7 mouse cellular contexts compared by ENCODE assay signal in genomic region chr13:21159475-21159819, GRCm38 (mm10). TPM values are rescaled to one million over a fixed set of nuclear protein-coding genes. Genes with fewer than 3 reads are reported as not detected.
DNase-seq lines count a peak whose midpoint lies in the region; ATAC-seq and TF ChIP-seq lines count a peak whose summit lies in the region.

No protein-coding gene starts in this region.

- DNase-seq in lung, adult 18-20 months: no peak
- peak; percentile 37 for DNase-seq in brain, adult 2 months (ENCODE audit: low read depth, low spot score)
- peak; percentile 23 for DNase-seq in liver
- DNase-seq in layer of hippocampus, adult 9-11 months: no peak

- TF ChIP-seq CTCF in olfactory bulb, adult 2 months (IDR thresholded peaks at IDR 0.05; ENCODE audit: insufficient read depth, low read depth, low read length): no peak

- peak overlapping the region; percentile 97 for H3K4me2 ChIP-seq in lung, embryonic 15.5 days

- peak overlapping the region; percentile 42 for H3K9ac ChIP-seq in lung, embryonic 15.5 days

- 0 out of 2 replicates have a peak, but pooled peaks cover 4% of the 10 kb centered on the region for H3K4me1 ChIP-seq in lung, embryonic 15.5 days
- no peaks in the 10 kb centered on the region for H3K4me1 ChIP-seq in olfactory bulb, adult 2 months (ENCODE audit: control insufficient read depth, insufficient read depth, low read length)

- H3K27me3 ChIP-seq in lung, embryonic 15.5 days: no peaks in the 10 kb centered on the region

- no peak overlapping the region for H3K27ac ChIP-seq in lung, embryonic 15.5 days
- H3K27ac ChIP-seq in olfactory bulb, adult 2 months (ENCODE audit: insufficient read depth, low read depth, low read length): no peak overlapping the region

- no peaks in the 10 kb centered on the region for H3K9me3 ChIP-seq in lung, embryonic 15.5 days

- no peak for TF ChIP-seq POLR2A in olfactory bulb, adult 2 months (IDR thresholded peaks at IDR 0.05; ENCODE audit: insufficient read depth, low read depth, low read length)

- ATAC-seq in lung, embryonic 15.5 days (ENCODE audit: borderline replicate concordance, extremely low read depth, low FRiP score, low TSS enrichment): no peak
- ATAC-seq in granulocyte monocyte progenitor cell, adult 5-6 weeks (replicated peaks; ENCODE audit: poor library complexity, severe bottlenecking): peak; percentile 14; the same call in 1 of the 2 replicates

- WGBS in lung, embryonic 15.5 days: under 1% methylated on average over 15 of the region's 15 CpGs
- under 1% methylated on average over 15 of the region's 15 CpGs for WGBS in olfactory bulb, adult 2 months

- H3K4me3 ChIP-seq in lung, embryonic 15.5 days: peak overlapping the region; percentile 59
- peak overlapping the region; percentile 49 for H3K4me3 ChIP-seq in olfactory bulb, adult 2 months (ENCODE audit: insufficient read depth, low read depth, low read length)

- no peaks in the 10 kb centered on the region for H3K36me3 ChIP-seq in lung, embryonic 15.5 days

RNA-seq across cellular contexts. Expression of gene Olfr1368, which starts 13.8 kb away (rescaled TPM):
- not detected in 2 replicates for polyA plus RNA-seq in lung, embryonic 15.5 days (2015; fragmentation: Nextera tagmentation; extraction: Ambion mirVana)
- total RNA-seq in granulocyte monocyte progenitor cell, adult 5-6 weeks (2014; fragmentation: Nextera tagmentation): not detected in 2 replicates
- total RNA-seq in granulocyte monocyte progenitor cell, adult 5-6 weeks (2017): not detected in 2 replicates
- not detected in 2 replicates for polyA plus RNA-seq in olfactory bulb, adult 2 months (2012; ENCODE audit: insufficient read depth, insufficient read length, low replicate concordance, missing spikeins)

RNA-seq across cellular contexts. Expression of gene Trim27, which starts 19.8 kb away (rescaled TPM):
- 147 and 148 TPM in 2 replicates for polyA plus RNA-seq in lung, embryonic 15.5 days (2015; fragmentation: Nextera tagmentation; extraction: Ambion mirVana)
- total RNA-seq in granulocyte monocyte progenitor cell, adult 5-6 weeks (2014; fragmentation: Nextera tagmentation): 142 and 143 TPM in 2 replicates
- 144 and 167 TPM in 2 replicates for total RNA-seq in granulocyte monocyte progenitor cell, adult 5-6 weeks (2017)
- polyA plus RNA-seq in olfactory bulb, adult 2 months (2012; ENCODE audit: insufficient read depth, insufficient read length, low replicate concordance, missing spikeins): not detected in 2 replicates

RNA-seq across cellular contexts. Expression of gene Olfr263, which starts 30.0 kb away (rescaled TPM):
- not detected in 2 replicates for polyA plus RNA-seq in lung, embryonic 15.5 days (2015; fragmentation: Nextera tagmentation; extraction: Ambion mirVana)
- total RNA-seq in granulocyte monocyte progenitor cell, adult 5-6 weeks (2014; fragmentation: Nextera tagmentation): not detected in 2 replicates
- not detected in 2 replicates for total RNA-seq in granulocyte monocyte progenitor cell, adult 5-6 weeks (2017)
- polyA plus RNA-seq in olfactory bulb, adult 2 months (2012; ENCODE audit: insufficient read depth, insufficient read length, low replicate concordance, missing spikeins): not detected in 2 replicates

RNA-seq across cellular contexts. Expression of gene Olfr1369-ps1, which starts 48.2 kb away (rescaled TPM):
- polyA plus RNA-seq in lung, embryonic 15.5 days (2015; fragmentation: Nextera tagmentation; extraction: Ambion mirVana): 0.08 TPM in 1 of 2 replicates, not detected in the other
- 0.34 TPM in 1 of 2 replicates, not detected in the other for total RNA-seq in granulocyte monocyte progenitor cell, adult 5-6 weeks (2014; fragmentation: Nextera tagmentation)
- total RNA-seq in granulocyte monocyte progenitor cell, adult 5-6 weeks (2017): not detected in 2 replicates
- polyA plus RNA-seq in olfactory bulb, adult 2 months (2012; ENCODE audit: insufficient read depth, insufficient read length, low replicate concordance, missing spikeins): not detected in 2 replicates

Comparison
In these comparisons a context has a peak if more than half of its experiments do, and no peak if none do; other contexts are left out.
1. DNase-seq: peak in brain, adult 2 months (single experiment) and liver (single experiment); none in lung, adult 18-20 months (0 of 2) and layer of hippocampus, adult 9-11 months (single experiment).
2. RNA of gene Trim27, which starts 19.8 kb away (polyA plus RNA-seq): 147 to 148 TPM in lung, embryonic 15.5 days; not detected in olfactory bulb, adult 2 months; every median in the first group is over 100 times any median in the second.